Mouse (Mus musculus) A20 (cell line): ENCODE data around the gene Impdh1.

ENCODE experiments used
- DNase-seq: peaks from one replicate; pipeline ENCODE4 v3.0.0-alpha.2; 2011; ENCODE audit warnings: low read depth, low spot score

Impdh1 gene

GRCm38 (mm10) chr6:29213436-29213835 is 2.7 kb downstream of the Impdh1 start:
- DNase-seq: no peak

GRCm38 (mm10) chr6:29211806-29212492 is 4.2 kb downstream of the Impdh1 start:
- DNase-seq: peak; percentile 93

- peak; percentile 50 for DNase-seq
Measured at GRCm38 (mm10) chr6:29211146-29211545, 5.0 kb downstream of the Impdh1 start.

DNA sequence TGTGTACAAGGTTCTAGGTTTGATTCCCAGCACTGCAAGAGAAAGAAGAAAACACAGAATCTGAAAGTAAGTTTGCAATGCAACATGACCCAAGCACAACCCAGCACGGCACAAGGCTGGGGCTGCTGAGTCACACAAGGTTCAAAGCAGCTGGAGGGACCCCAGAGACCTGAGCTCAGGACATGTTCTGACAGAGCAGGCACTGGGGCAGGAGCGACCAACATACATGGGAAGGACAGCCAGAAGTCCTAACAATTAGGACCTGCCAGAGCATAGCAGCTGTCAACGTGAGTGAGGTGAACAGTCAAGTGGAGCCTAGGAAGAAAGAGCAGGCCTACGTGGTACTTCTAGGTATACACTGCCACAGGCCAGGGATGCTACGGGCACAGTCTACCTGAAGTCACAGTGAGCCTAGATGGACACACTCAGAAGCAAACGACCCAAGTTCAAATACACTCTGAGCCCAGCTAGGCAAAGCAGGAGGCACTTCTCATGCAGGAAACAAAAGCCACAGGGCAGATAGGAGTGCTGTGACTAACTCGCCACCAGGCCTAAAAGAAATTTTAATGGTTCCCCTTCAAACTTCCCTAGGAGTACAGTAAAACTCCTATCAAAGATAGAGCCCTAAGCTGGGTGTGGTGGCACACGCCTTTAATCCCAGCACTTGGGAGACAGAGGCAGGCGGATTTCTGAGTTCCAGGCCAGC is 5.8 kb downstream of the Impdh1 start:
- DNase-seq: no peak

- no peak for DNase-seq
Measured at GRCm38 (mm10) chr6:29208178-29208577, 8.0 kb downstream of the Impdh1 start.

DNA sequence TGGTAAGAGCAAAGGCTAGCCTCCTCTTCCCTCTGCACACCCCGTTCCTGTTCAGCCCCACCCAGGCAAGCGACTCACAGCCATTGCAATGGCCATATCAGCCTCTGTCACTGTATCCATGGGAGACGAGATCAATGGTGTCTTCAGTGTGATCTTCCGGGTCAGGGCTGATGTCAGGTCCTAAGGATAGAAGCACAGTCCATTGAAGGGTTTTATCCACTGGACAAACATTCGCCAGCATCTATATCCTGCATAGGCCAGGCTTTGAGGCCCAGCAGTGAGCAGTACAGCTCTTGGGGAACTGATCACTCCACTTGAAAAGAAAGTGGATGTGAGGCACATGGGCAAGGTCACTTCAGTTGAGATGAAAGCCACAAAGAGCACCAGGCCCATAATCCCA is 9.1 kb downstream of the Impdh1 start:
- DNase-seq: no peak

GRCm38 (mm10) chr6:29206006-29206405 is 10.2 kb downstream of the Impdh1 start:
- no peak for DNase-seq

DNA sequence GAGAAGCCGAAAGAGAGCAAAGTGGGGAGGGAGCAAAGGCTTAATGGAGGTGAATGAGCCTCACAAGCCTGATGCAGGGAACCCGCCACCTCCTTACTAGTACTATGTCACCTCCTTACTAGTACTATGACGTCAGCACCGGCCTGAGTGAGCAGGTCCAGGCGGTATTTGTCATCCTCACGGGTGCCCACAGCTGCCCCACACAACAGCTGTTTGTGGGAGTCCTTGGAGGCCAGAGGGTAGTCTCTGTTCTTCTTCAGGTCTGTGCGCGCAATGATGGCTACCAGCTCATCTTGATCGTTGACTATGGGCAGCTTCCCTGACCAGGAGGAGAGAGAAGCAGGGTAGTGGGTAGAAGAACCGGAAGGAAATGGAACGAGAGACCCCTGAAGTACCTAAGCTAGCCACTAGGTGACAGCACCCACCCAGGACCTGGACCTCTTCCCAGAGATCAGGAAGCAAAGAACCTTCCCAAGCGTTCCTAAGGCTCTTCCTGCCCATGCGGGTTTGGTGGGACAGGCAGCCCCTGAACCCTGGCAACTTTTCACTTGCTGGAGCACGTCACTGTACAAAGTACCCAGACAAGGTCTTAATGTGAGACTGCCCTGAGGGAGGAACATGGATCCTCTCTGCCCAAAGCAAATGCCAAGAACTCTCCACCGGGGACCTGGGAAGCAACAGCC is 11.1 kb downstream of the Impdh1 start:
- DNase-seq: peak; percentile 42

DNA sequence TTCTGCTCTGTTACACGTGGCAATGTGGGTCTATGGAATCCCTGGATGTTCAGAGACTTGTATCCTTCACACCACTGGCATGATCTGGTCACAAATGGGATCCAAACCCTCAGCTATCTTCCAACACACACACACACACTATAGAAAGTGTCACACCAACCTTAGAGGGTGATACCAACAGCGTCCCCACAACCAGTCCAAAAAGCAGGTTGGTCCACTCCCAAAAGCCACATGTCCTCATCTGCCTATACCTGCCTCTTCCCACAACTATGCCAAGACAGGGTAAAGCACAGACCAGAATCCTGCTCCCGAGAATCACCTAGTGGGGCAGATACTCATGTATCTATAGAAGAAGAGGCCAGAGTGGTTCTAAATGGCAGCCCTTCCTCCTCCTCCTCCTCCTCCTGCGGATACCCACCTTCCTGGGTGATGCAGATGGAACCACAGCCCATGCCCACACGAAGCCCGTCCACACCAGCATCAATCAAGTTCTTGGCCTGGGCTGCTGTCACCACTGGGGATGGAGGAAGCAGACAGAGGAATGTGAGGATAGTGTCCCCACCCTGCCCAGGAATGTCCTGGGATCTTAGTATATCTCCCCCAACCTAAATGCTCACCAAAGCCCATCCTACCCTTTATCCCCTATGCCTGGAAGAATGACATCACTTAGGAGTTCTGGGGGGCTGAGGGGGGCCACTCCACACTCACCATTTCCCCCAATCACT is 12.1 kb downstream of the Impdh1 start:
- no peak for DNase-seq

GRCm38 (mm10) chr6:29203096-29203495 is 13.1 kb downstream of the Impdh1 start:
- no peak for DNase-seq

GRCm38 (mm10) chr6:29201988-29202387 is 14.2 kb downstream of the Impdh1 start:
- no peak for DNase-seq

DNA sequence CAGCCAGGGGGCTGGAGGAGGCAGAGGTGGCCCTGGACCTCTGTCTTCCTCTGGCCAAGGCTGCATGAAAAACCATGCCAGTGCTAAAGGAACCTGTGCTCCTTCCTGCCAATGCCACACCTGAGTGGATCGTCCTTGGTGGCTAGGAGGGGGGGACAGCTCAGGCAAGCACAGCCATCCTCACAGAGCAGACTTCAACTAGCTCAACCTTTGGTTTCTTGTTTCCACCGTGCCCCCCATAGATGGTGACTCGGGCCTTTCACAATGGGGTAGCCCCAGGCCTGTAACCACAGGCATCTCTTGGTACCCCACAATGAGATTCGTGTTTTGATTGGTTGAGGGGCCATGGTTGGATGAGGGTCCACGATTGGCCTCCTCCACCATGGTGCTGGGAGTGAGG is 14.8 kb downstream of the Impdh1 start:
- DNase-seq: no peak

GRCm38 (mm10) chr6:29200496-29200895 is 15.7 kb downstream of the Impdh1 start:
- no peak for DNase-seq

- DNase-seq: no peak
Measured at GRCm38 (mm10) chr6:29199223-29199855, 16.8 kb downstream of the Impdh1 start.

DNA sequence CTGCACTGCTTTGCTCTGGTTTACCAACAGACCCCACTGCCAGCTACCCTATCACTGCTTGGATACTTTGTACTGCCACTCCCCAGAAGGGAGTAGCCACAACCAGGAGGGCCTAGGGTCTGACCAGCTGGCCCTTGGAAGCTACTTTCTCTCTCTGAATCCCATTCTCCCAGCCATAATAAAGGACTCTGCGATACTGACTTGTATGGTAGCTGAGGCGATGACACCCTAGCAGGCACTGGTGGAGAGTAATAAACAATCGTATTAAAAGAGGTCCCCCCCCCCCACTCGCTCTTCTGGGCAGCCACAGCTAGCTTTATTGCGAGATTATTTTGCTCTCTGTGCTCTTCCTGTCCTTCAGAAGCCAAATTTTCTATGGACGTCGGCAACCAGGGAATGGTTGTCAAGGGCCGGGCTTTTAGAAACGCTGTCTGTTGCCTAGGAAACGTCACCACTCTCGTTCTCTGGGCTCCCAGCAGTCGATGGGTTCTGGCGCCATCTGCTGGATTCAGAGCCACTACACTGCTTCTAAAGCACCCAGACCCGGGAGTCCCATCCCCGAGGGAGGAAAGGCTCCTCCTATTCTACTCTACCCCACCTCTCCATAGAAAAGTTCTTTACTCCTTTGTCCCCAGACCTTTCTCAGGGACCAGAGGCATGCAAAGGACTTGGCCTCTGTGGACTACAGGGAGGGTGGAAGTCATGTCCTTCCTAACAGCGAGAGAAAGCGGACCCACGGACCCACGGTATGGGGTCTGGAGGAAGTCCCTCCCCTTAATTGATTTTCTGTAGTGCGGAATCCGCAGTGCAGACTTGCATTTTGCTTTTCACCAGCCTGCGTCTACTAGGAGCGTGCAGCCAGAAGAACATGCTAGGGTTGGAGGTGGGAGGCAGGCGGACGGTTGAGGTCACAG is 17.6 kb downstream of the Impdh1 start:
- peak; percentile 75 for DNase-seq

- DNase-seq: no peak
Measured at GRCm38 (mm10) chr6:29195846-29196698, 20.1 kb downstream of the Impdh1 start.

- no peak for DNase-seq
Measured at GRCm38 (mm10) chr6:29195146-29195545, 21.0 kb downstream of the Impdh1 start.

DNA sequence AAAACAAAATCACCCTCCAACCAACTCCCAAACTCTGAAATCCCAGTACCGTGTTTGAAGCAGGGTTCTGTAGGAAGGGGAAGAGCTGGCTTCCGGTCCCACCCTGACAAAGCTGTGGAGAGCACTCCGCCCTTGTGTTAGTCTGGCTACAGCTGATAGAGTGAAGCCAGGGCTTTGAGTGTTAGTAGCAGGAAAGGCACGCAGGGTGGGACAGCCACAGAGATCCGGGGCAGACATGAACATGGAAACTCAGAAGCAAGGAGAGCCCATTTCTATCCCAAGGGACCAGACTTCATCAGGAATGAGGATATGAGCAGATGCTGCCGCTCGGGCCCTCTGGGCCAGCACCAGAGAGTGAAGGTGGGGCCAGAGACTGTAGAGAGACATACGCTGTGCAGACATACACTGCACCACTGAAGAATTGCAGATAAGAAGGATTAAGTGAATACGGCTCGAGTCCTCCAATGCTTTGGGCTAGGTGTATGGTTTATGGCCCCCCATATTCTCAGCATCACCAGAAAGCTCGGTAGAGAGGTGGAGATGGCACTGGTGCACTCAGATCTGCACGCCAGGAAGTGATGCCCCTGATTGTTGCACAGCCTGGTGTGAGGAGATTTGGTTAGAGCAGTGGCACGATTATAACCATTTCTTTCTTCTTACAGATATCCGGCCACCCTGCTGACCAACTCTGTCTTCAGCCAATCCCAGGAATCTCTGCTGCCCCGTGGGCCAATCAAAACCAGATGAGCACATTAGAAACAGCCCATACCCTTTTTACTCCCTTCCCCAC is 22.0 kb downstream of the Impdh1 start:
- no peak for DNase-seq

GRCm38 (mm10) chr6:29187936-29188335 is 28.2 kb downstream of the Impdh1 start:
- DNase-seq: no peak
